ENCODE assay signal across 8 mouse cellular contexts in genomic region chr1:157231016-157231415, GRCm38 (mm10).
DNase-seq lines count a peak whose midpoint lies in the region; ATAC-seq and TF ChIP-seq lines count a peak whose summit lies in the region.

No protein-coding gene starts in this region.

- peak overlapping the region; percentile 34; the same call in 1 of the 2 replicates for H3K27ac ChIP-seq in neural tube, embryonic 11.5 days (ENCODE audit: low read depth, low read length)
- no peak overlapping the region for H3K27ac ChIP-seq in thymus, adult 2 months (ENCODE audit: control insufficient read depth, insufficient read depth, low read length)

- no peak for TF ChIP-seq CTCF in thymus, adult 2 months (IDR thresholded peaks at IDR 0.05; ENCODE audit: borderline replicate concordance, control insufficient read depth, extremely low read depth, insufficient read depth, low read length, poor library complexity)

- no peaks in the 10 kb centered on the region for H3K9me3 ChIP-seq in neural tube, embryonic 11.5 days (ENCODE audit: control insufficient read depth, low read length)

- no peak for TF ChIP-seq POLR2A in thymus, adult 2 months (IDR thresholded peaks at IDR 0.05; ENCODE audit: control insufficient read depth, extremely low read depth, insufficient read depth, low read length, poor library complexity)

- peak overlapping the region; percentile 24; the same call in 1 of the 2 replicates for H3K4me2 ChIP-seq in neural tube, embryonic 11.5 days (ENCODE audit: low read depth)

- no peaks in the 10 kb centered on the region for H3K27me3 ChIP-seq in neural tube, embryonic 11.5 days (ENCODE audit: control insufficient read depth, insufficient read depth, low read length)
- H3K27me3 ChIP-seq in thymus, adult 2 months (ENCODE audit: control insufficient read depth, insufficient read depth, low read length) = no peaks in the 10 kb centered on the region

- no peak overlapping the region for H3K9ac ChIP-seq in neural tube, embryonic 11.5 days (ENCODE audit: low read length)

- peak; percentile 52 to 53 for DNase-seq in frontal cortex, postnatal 36 days (ENCODE audit: low spot score in 2 of 2)
- no peak for DNase-seq in frontal cortex, postnatal 14 days (ENCODE audit: low spot score in 2 of 2)
- DNase-seq in neural tube, embryonic 11.5 days (ENCODE audit: low spot score) = peak; percentile 18
- no peak for DNase-seq in neural tube, embryonic 10.5 days (ENCODE audit: extremely low spot score, low spot score)
- DNase-seq in mesoderm, embryonic 11.5 days (ENCODE audit: low read depth, low spot score) = peak; percentile 29
- DNase-seq in adrenal gland, postnatal 14 days = no peak
- DNase-seq in testis, postnatal 10 days (ENCODE audit: low spot score) = no peak
- DNase-seq in thymus, adult 2 months = no peak

- H3K36me3 ChIP-seq in neural tube, embryonic 11.5 days (ENCODE audit: control insufficient read depth, insufficient read depth, low read length) = no peaks in the 10 kb centered on the region
- no peaks in the 10 kb centered on the region for H3K36me3 ChIP-seq in thymus, adult 2 months (ENCODE audit: control insufficient read depth, insufficient read depth, low read length)

- H3K4me3 ChIP-seq in neural tube, embryonic 11.5 days (ENCODE audit: low read depth, low read length) = no peak overlapping the region
- H3K4me3 ChIP-seq in thymus, adult 2 months (ENCODE audit: control insufficient read depth, insufficient read depth, low read length) = no peak overlapping the region

- no peak for ATAC-seq in neural tube, embryonic 11.5 days (ENCODE audit: insufficient read depth, low FRiP score, low TSS enrichment)

- WGBS in neural tube, embryonic 11.5 days = 24% methylated on average over 8 of the region's 8 CpGs
- 71% methylated on average over 8 of the region's 8 CpGs for WGBS in thymus, adult 2 months

- no peaks in the 10 kb centered on the region; the same call in 1 of the 2 replicates for H3K4me1 ChIP-seq in neural tube, embryonic 11.5 days (ENCODE audit: control insufficient read depth, insufficient read depth, low read length)
- H3K4me1 ChIP-seq in thymus, adult 2 months (replicated peaks; ENCODE audit: control insufficient read depth, insufficient read depth, low read length) = no peaks in the 10 kb centered on the region

Comparison
In these comparisons a context has a peak if more than half of its experiments do, and no peak if none do; other contexts are left out.
1. DNase-seq: peak in frontal cortex, postnatal 36 days (2 of 2), neural tube, embryonic 11.5 days (single experiment) and mesoderm, embryonic 11.5 days (single experiment); none in frontal cortex, postnatal 14 days (0 of 2), neural tube, embryonic 10.5 days (single experiment), adrenal gland, postnatal 14 days (single experiment), testis, postnatal 10 days (single experiment) and thymus, adult 2 months (single experiment).